Mouse (Mus musculus) kidney, postnatal 0 days (tissue): ENCODE results near the gene Zfp949. TPM values are rescaled to one million over a fixed set of nuclear protein-coding genes. Genes with fewer than 3 reads are reported as not detected.

Experiments used
- ATAC-seq: fragments of 200-750 bp; cut with Nextera tagmentation; replicated peaks from 2 replicates; pipeline ENCODE4 v1.8.0; 2017; ENCODE audit warnings: low read depth, moderate number of reproducible peaks, moderate TSS enrichment, moderate library complexity; ENCODE audit not compliant: low FRiP score
- DNase-seq: peaks from one replicate; pipeline ENCODE4 v3.0.0-alpha.2; 2016; ENCODE audit warnings: low spot score
- H3K27ac ChIP-seq: fragments of 300-500 bp; sonication (generic); 2 replicates; pipeline ENCODE4 v1.5.1; 2014; ENCODE audit warnings: mild to moderate bottlenecking
- H3K27me3 ChIP-seq: fragments of 300-500 bp; sonication (generic); 2 replicates; pipeline ENCODE4 v1.6.1; 2014; ENCODE audit warnings: low read length, mixed read lengths; ENCODE audit not compliant: insufficient read depth
- H3K36me3 ChIP-seq: fragments of 300-500 bp; sonication (generic); 2 replicates; pipeline ENCODE4 v1.6.1; 2014; ENCODE audit warnings: low read length, mixed read lengths; ENCODE audit not compliant: insufficient read depth
- H3K4me1 ChIP-seq: fragments of 300-500 bp; sonication (generic); replicated peaks from 2 replicates; pipeline ENCODE4 v1.6.1; 2014; ENCODE audit warnings: antibody characterized with exemption, low read length, mixed read lengths; ENCODE audit not compliant: insufficient read depth
- H3K4me2 ChIP-seq: fragments of 300-500 bp; sonication (generic); 2 replicates; pipeline ENCODE4 v1.6.1; 2014; ENCODE audit warnings: mild to moderate bottlenecking, low read length, moderate library complexity, mixed read lengths
- H3K4me3 ChIP-seq: fragments of 300-500 bp; sonication (generic); replicated peaks from 2 replicates; pipeline ENCODE4 v1.5.1; 2014; ENCODE audit warnings: low read depth, low read length
- H3K9ac ChIP-seq: fragments of 300-500 bp; sonication (generic); 2 replicates; pipeline ENCODE4 v1.6.1; 2014; ENCODE audit warnings: low read depth, low read length
- H3K9me3 ChIP-seq: fragments of 300-500 bp; sonication (generic); replicated peaks from 2 replicates; pipeline ENCODE4 v1.6.1; 2016; ENCODE audit warnings: low read length, inconsistent platforms, mixed read lengths
- CTCF ChIP-seq: IDR thresholded peaks from 2 replicates; pipeline ENCODE4 v1.5.1; 2016; ENCODE audit warnings: antibody characterized with exemption, low read depth, mild to moderate bottlenecking, moderate library complexity
- WGBS: fragments of 180-500 bp; shearing (Covaris S2); extraction: QIAGEN DNeasy Blood & Tissue Kit; methylation state at CpG from one replicate; pipeline ENCODE4 v1.1.7; 2014; 5-methylcytosine and 5-hydroxymethylcytosine counted together
- polyA plus RNA-seq: library from polyadenylated mRNA; unstranded; fragments of >200 nt; fragmentation: Nextera tagmentation; extraction: Ambion mirVana; gene quantifications from 2 replicates; pipeline ENCODE4 v1.2.1, GENCODE M21; 2015

The Zfp949 gene
- 9.0 and 9.7 TPM in 2 replicates for polyA plus RNA-seq

GRCm38 (mm10) chr9:88547851-88548613, at the start of gene Zfp949:
Zfp949 (plus strand) TSS chr9:88548020.
- peak; percentile 94 for ATAC-seq
- Histone ChIP-seq H3K36me3 (peaks cover 2% of the 10 kb centered on the region; the same call in 1 of the 2 replicates), H3K4me1 (peaks cover 10% of the 10 kb centered on the region; the same call in 1 of the 2 replicates), H3K27me3 (no peaks in the 10 kb centered on the region), H3K9me3 (no peaks in the 10 kb centered on the region), H3K9ac (peak within 1 kb of the TSS; percentile 72), H3K27ac (peak within 1 kb of the TSS; percentile 82), H3K4me2 (peak within 1 kb of the TSS; percentile 64), H3K4me3 (peak within 1 kb of the TSS; percentile 76)
- 0% methylated on average over 30 of the region's 30 CpGs for WGBS
- no peak; the same call in 1 of the 2 replicates for TF ChIP-seq CTCF
- peak; percentile 93 for DNase-seq

GRCm38 (mm10) chr9:88500112-88500511, 47.7 kb upstream of the Zfp949 start:
- no peaks in the 10 kb centered on the region for H3K9me3 ChIP-seq
- no peak for ATAC-seq
- H3K4me3 ChIP-seq = no peak overlapping the region

GRCm38 (mm10) chr9:88501846-88502245, 46.0 kb upstream of the Zfp949 start:
- DNase-seq = no peak
- Histone ChIP-seq H3K9me3 (no peaks in the 10 kb centered on the region), H3K27me3 (no peaks in the 10 kb centered on the region), H3K9ac (no peak overlapping the region), H3K4me2 (no peak overlapping the region), H3K4me3 (no peak overlapping the region), H3K36me3 (no peaks in the 10 kb centered on the region), H3K4me1 (no peaks in the 10 kb centered on the region), H3K27ac (no peak overlapping the region)
- ATAC-seq = no peak
- 82% methylated on average over 6 of the region's 6 CpGs for WGBS
- TF ChIP-seq CTCF = no peak

More at GRCm38 (mm10) chr9:88500112-88500511, 47.7 kb upstream of the Zfp949 start:
- no peak for TF ChIP-seq CTCF
- Histone ChIP-seq H3K4me2 (no peak overlapping the region), H3K27ac (no peak overlapping the region), H3K9ac (no peak overlapping the region), H3K27me3 (no peaks in the 10 kb centered on the region), H3K36me3 (no peaks in the 10 kb centered on the region), H3K4me1 (no peaks in the 10 kb centered on the region)
- no peak for DNase-seq
- 82% methylated on average over 2 of the region's 2 CpGs for WGBS

- DNase-seq (no peak), ATAC-seq (no peak)
- Histone ChIP-seq H3K4me3 (no peak overlapping the region), H3K4me2 (no peak overlapping the region), H3K4me1 (no peaks in the 10 kb centered on the region), H3K27me3 (no peaks in the 10 kb centered on the region), H3K36me3 (no peaks in the 10 kb centered on the region), H3K27ac (no peak overlapping the region), H3K9ac (no peak overlapping the region), H3K9me3 (no peaks in the 10 kb centered on the region)
- no peak for TF ChIP-seq CTCF
- WGBS = 81% methylated on average over 1 of the region's 1 CpGs
Measured at GRCm38 (mm10) chr9:88515546-88515945, 32.3 kb upstream of the Zfp949 start.

GRCm38 (mm10) chr9:88516361-88516995, 31.3 kb upstream of the Zfp949 start:
- Histone ChIP-seq H3K4me2 (no peak overlapping the region), H3K9me3 (no peaks in the 10 kb centered on the region), H3K36me3 (no peaks in the 10 kb centered on the region), H3K4me3 (no peak overlapping the region), H3K4me1 (no peaks in the 10 kb centered on the region), H3K9ac (no peak overlapping the region), H3K27me3 (no peaks in the 10 kb centered on the region), H3K27ac (no peak overlapping the region)
- no peak for DNase-seq
- no peak for ATAC-seq
- 77% methylated on average over 3 of the region's 3 CpGs for WGBS
- no peak for TF ChIP-seq CTCF

- no peak overlapping the region for H3K4me3 ChIP-seq
- H3K27me3 ChIP-seq = no peaks in the 10 kb centered on the region
- H3K9me3 ChIP-seq = no peaks in the 10 kb centered on the region
- no peak overlapping the region for H3K4me2 ChIP-seq
- no peaks in the 10 kb centered on the region for H3K4me1 ChIP-seq
- DNase-seq = no peak
- no peak for ATAC-seq
- TF ChIP-seq CTCF = no peak
- H3K36me3 ChIP-seq = no peaks in the 10 kb centered on the region
- no peak overlapping the region for H3K9ac ChIP-seq
- no peak overlapping the region for H3K27ac ChIP-seq
Measured at GRCm38 (mm10) chr9:88519390-88520121, 28.3 kb upstream of the Zfp949 start.
